Mouse (Mus musculus) G1E-ER4 (cell line): ENCODE data around the gene Car7. TPM values are rescaled to one million over a fixed set of nuclear protein-coding genes. Genes with fewer than 3 reads are reported as not detected.
A peak's percentile ranks its signal among the peaks of the same experiment; 100 is the strongest.

Experiments used
- GATA1 ChIP-seq: IDR thresholded peaks from one replicate; pipeline ENCODE4 v1.8.0; 2012; ENCODE audit warnings: low read length, inconsistent platforms
- polyA plus RNA-seq: library from polyadenylated mRNA; stranded (reverse); fragments of >175 nt; gene quantifications from 2 replicates; pipeline ENCODE4 v1.2.3, GENCODE M21; 2012

Car7 gene
- polyA plus RNA-seq, 1 experiment = 0.10 TPM

- no peak for TF ChIP-seq GATA1
Observed at GRCm38 (mm10) chr8:104594611-104595362, 60.3 kb downstream of the Car7 start.

DNA sequence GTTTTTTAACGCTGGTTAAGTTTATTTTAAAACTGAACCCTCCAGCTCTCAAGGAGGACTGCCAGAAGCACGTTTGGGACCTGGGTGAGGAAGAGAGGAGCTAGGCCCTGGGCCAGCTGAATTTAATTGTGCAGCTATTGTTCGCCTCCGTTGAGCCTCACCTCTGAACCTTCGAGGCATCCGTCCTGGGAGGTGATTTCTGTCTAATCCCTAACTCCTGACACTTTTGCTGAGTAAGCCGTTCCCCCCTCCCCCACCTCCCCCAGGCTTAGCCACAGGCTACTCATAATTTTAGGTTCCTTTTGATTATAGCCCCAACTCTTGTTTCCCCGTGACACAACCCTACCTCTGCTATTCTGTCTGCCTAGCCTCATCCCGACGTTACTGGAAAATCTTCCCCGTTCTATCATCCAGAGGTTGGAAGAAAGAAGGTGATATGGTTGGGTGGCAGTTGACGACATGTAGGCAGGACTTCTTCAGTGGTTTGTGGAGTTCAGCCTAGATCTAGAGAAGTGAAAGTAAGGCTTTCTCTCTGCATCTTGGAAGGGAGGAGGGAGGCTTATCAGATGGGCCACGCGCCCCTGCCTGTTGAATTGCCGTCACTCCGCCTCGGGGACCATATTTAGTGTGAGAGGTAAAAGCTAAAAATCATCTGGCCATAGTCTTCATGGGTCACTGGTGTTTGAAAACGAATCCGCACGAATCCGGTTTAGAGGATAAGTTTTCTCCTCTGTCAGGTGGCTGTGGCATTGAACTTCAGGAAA, 61.5 kb downstream of the Car7 start:
- TF ChIP-seq GATA1 = peak; percentile 32

DNA sequence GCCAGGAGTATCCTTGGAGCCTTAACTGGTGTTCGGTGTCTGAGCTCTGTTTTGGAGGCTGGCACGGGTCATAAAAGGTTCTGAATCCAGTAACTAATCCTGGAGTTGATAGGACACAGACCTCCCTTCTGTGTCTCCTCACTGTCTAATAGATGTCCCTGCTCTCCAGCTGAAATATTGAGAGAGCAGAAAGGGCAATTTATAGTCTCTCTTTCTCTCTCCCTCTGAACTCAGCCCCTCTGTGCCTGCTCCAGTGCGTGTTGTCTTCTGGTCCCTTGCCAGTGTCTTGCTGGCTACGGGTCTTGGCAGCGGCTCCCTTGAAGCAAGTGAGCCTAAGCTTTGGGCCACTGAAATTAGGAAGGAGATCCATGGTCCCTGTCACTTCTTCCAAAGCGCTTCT, 63.2 kb downstream of the Car7 start:
- no peak for TF ChIP-seq GATA1

DNA sequence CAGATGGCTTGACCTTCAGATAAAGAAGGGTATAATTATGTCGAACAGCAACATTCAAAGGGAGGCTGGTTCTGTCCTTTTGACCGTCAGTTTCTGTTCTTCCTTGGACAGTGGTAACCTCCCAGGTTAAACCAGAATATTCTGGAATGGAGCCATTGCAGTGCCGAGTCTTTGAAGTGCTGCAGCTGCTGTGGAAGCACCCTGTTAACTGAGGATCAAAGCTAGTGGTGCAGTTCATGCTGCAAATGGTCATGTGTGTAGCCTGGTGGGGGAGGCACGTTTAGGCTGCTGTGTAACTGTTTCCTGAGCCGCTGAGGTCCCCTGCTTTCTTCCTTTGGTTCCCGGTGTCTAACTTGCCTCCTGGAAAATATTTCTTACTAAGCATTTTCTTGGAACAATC, 64.0 kb downstream of the Car7 start:
- TF ChIP-seq GATA1 = no peak

Other genes starting within 250 kb of the Car7 start
- not detected in 2 replicates for gene Cmtm2a, start 241.5 kb upstream of the Car7 start, polyA plus RNA-seq
- not detected in 2 replicates for gene Gm45711, start 224.6 kb upstream of the Car7 start, polyA plus RNA-seq
- gene Cmtm1, start 224.5 kb upstream of the Car7 start, polyA plus RNA-seq = not detected in 2 replicates
- gene Gm11020, start 213.1 kb upstream of the Car7 start, polyA plus RNA-seq = not detected in 2 replicates
- gene Cmtm2b, start 212.5 kb upstream of the Car7 start, polyA plus RNA-seq = not detected in 2 replicates
- not detected in 2 replicates for gene Cmtm3, start 195.3 kb upstream of the Car7 start, polyA plus RNA-seq
- gene Cmtm4, start 138.9 kb upstream of the Car7 start, polyA plus RNA-seq = not detected in 2 replicates
- gene Dync1li2, start 91.6 kb upstream of the Car7 start, polyA plus RNA-seq = 22.0 and 28.3 TPM in 2 replicates
- not detected in 2 replicates for gene Terb1, start 24.8 kb upstream of the Car7 start, polyA plus RNA-seq
- gene Nae1, start 52 bp upstream of the Car7 start, polyA plus RNA-seq = 5.5 and 8.9 TPM in 2 replicates
- 4.0 and 4.6 TPM in 2 replicates for gene Pdp2, start 56.8 kb downstream of the Car7 start, polyA plus RNA-seq
- not detected in 2 replicates for gene Cdh16, start 89.7 kb downstream of the Car7 start, polyA plus RNA-seq
- gene Rrad, start 96.6 kb downstream of the Car7 start, polyA plus RNA-seq = 2.5 and 3.1 TPM in 2 replicates
- gene Ciao2b, start 107.3 kb downstream of the Car7 start, polyA plus RNA-seq = 64.0 and 88.1 TPM in 2 replicates
- not detected in 2 replicates for gene Ces2a, start 199.3 kb downstream of the Car7 start, polyA plus RNA-seq